Mouse (Mus musculus): ENCODE results near the gene Hrh2.

Gene Hrh2

DNA sequence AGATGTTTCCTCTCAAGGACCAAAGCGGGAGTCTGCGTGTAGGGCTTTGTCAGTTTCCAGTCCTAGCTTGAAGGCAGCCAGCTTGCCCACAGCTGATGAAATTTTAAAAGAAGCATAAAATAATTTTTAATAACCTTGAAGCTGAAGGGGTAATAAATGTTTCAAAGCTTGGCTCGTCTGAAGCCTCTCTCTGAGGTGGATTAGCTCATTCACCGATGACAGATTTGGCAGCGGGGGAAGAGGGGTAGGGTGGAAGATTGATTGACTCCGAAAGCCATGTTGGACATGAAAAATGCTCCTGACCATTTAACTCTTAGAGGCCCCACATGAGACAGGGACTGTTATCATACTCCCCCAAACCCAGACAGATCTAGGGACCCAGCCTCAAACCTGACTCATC is 71.7 kb downstream of the Hrh2 start:
- DNase-seq (ENCODE audit: low spot score in 2 of 2) = no peak

DNA sequence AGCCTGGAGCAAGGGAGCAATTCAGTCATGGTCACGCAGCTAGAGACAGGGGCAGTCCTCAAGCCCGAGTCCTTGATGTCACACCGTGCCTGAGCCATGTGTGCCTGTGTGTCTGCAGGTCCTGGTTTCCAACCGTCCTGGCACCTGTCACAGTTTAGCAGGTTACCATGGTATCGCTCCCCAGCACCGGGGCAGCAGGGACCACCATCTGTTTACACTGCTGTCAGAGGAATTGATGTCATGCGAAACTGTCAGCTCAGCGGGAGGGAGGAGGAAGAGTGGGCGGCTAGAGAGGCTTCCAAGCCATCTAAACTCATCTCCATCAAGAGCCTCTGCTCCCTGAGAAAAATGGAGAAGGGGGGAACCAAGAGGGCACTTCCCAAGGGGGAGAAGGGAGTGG is 74.5 kb downstream of the Hrh2 start:
- DNase-seq (ENCODE audit: low spot score in 2 of 2) = peak in 1 of 2 experiments; percentile 50

DNA sequence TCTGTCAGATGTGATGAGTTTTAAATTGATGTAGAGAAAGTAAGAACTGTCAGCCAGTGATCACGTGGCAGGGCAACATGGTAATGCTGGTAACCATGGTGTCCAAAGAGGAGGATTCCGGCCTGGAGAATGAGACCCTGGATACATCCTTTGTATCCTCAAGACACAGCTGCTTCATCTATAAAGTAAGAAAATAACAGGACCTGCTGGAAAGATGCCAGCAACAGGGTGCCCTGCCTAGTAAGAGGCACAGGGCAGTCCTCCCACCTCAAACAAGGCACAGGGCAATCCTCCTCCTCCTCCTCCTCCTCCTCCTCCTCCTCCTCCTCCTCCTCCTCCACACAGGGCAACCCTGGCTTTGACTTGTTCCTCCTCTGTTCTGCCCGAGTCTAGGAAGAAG is 77.2 kb downstream of the Hrh2 start:
- DNase-seq (ENCODE audit: low spot score in 2 of 2) = no peak

DNA sequence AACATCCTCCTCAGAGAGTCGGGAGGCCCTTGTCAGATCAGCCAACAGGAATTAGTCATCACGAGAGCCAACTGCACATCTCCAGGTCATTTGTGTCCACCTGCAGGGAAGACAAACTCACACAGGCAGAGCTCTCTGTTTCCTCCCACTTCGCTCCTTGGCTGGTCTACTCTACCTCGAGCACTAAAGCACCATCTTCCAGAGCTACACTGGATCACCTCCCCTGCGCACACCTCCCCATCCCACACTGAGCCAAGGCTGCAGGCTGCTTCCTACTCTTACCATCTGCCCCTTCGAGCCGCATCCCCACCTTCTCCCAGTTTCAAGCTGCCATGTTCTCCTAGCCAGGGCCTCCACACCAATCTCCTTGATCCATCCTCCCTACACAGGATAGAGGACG is 77.7 kb downstream of the Hrh2 start:
- peak; percentile 61 to 84 for DNase-seq (ENCODE audit: low spot score in 2 of 2)

DNA sequence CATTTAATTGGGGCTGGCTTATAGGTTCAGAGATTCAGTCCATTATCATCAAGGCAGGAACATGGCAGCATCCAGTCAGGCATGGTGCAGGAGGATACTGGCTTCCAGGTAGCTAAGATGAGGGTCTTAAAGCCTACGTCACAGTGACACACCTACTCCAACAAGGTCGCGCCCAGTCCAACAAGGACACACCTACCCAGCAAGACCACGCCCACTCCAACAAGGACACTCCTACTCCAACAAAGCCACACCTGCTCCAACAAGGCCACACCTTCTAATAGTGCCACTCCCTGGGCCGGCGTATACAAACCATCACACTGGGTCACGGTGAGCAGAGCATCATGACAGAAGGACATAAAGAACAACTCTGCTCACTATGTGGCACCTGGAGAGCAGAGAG is 80.1 kb downstream of the Hrh2 start:
- DNase-seq (ENCODE audit: low spot score in 2 of 2) = no peak

DNA sequence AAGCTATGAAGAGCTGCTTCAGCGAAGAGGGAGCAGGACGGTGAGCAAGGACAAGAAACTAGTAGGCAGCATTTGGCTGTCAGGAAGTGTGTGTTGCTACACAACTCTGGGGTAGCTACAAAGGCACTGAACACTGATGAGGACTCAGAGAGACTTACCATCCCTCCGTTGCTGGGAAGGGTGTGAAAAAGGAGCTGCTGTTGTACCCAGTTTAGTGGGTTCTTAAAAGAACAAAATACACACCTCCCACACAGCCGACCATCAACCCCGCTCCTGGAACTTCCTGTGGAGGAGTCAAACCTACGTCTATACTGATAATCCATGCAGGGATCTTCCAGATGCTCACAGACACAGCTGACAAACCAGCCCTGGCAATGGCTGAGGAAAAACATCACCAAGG is 85.5 kb downstream of the Hrh2 start:
- peak; percentile 56 to 79 for DNase-seq (ENCODE audit: low spot score in 2 of 2)

DNA sequence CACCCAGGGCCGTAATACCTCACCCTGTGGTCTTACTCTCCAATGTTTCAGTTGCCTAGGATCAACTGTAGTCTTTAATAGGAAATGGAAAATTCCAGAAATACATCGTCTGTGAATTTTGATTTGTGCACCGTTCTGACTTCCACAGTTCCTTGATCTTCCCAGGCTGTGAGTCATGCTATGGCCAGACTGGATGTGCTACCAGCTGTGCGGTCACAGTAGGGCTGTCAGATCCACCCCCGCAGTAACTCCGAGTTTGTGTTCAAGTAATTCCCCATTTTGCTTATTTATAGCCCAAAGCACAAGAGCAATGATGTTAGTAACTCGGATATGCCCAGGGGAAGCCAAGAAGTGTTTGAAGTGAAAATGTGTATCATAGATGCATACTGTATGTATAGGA is 88.4 kb downstream of the Hrh2 start:
- DNase-seq (ENCODE audit: low spot score in 2 of 2) = no peak

DNA sequence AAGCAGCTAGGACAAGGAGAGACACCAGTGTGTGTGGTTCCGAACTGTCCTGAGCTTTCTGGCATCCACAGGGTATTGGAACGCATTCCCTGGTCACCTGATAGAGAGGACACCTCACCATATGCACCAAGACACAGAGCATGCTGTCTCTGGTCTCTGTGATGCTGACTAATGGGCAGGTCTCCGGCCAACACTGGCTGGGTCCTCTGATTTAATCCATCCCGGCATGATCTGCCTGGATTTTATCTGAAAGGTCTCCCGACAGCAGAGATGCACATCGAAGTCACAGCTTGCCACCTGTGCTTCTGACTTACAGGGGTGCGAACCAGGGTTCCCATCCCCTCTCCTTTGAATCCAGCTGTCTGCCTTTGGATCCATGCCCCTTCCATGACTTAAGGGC is 89.2 kb downstream of the Hrh2 start:
- no peak for DNase-seq (ENCODE audit: low spot score in 2 of 2)

DNA sequence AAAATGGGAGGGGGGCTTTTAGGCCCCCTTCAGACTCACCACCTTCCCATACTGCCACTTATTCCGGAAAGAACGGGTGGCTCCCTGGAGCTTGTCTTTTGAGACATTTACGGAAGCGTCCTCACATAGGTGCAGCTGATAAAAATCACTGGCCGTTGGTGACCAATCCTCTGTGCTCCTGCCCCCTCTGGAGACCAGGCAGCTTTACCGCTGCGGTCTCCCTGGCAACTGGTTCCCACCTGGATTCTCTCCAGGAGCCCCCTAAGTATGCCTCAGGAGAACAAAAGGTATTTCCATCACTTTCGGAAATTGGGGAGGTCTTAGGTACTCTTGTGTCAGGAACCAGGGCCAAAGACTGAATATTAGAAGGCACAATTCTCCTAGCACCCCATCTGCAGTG is 89.7 kb downstream of the Hrh2 start:
- no peak for DNase-seq (ENCODE audit: low spot score in 2 of 2)

DNA sequence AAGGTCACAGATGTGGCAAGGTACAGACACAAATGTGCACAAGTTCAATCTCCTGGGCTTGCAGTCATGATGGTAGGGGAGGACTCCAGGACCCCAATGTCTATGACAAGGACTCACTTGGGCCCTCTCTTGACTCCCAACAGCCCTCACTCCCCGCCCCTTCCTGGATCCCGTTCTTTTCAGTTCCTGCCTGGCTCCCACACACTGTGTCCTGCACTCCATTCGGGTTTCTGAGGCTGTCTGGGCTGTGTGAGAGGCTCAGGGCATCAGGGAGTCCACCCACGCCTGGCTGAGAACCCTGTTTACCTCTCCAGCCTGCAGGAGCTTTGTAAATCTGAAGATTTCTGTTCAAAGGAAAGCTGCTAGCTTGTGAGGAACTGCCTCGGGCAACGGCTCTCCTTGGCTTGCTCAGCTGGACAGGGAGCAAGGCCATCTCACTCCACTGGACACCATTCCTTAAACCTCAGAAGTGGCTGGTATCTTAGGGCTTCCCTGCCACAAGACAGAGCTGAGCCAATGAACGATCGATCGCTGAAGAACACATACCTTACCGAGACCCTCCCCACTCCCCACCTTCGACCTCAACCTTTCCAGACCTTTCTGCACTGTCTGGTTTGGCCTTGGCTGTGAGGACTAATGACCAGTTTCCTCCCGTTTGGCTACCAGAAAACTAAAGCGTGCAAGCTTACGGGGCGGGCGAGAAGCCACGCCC is 90.4 kb downstream of the Hrh2 start:
- peak in 1 of 2 experiments; percentile 24 for DNase-seq (ENCODE audit: low spot score in 2 of 2)

DNA sequence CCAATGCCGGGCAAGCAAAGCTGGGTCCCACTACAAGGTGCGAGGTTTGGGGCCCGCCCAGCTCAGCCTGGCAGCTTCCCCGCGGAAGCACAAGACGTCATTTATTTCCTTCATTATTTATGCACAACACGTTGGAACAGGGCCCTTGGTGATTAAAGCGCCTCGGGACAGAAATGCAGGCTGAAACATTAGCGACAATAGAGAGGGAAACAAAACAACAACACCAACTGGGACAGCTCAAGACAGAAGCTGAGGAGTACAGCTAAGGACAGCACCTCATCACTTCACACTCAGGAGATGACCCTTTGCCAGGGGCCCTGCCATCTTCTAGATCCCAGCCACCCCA is 90.9 kb downstream of the Hrh2 start:
- no peak for DNase-seq (ENCODE audit: low spot score in 2 of 2)
